ENCODE assay signal across 12 mouse cellular contexts in genomic region chr9:107957141-107957540, GRCm38 (mm10). TPM values are rescaled to one million over a fixed set of nuclear protein-coding genes. Genes with fewer than 3 reads are reported as not detected.
"Had no signal": no experiment of that assay in that cellular context is flagged by ENCODE, and none has a peak within 500 bp of the region (broad histone marks: within the 10 kb centered on the region; RNA-seq: fewer than 3 reads in every experiment).

No protein-coding gene starts in this region.

- H3K27me3 ChIP-seq: limb, embryonic 13.5 days; neural tube, embryonic 12.5 days had no signal

- DNase-seq: kidney, adult 9 months; left cerebral cortex, postnatal 4 days; lung, adult 18-20 months; right cerebral cortex, postnatal 4 days; spleen, adult 18-20 months; thymus, adult 18-20 months; thymus, postnatal 14 days had no signal

- H3K9me3 ChIP-seq: limb, embryonic 13.5 days; neural tube, embryonic 12.5 days had no signal

- H3K27ac ChIP-seq: kidney, postnatal 0 days; limb, embryonic 13.5 days; liver, embryonic 14.5 days; neural tube, embryonic 12.5 days had no signal

- H3K4me3 ChIP-seq: limb, embryonic 13.5 days; neural tube, embryonic 12.5 days had no signal

- H3K9ac ChIP-seq: limb, embryonic 13.5 days; liver, embryonic 14.5 days; neural tube, embryonic 12.5 days had no signal

- H3K4me2 ChIP-seq: limb, embryonic 13.5 days; neural tube, embryonic 12.5 days had no signal

RNA-seq across cellular contexts. Expression of gene Camkv, which starts 21.7 kb away (rescaled TPM):
- polyA plus RNA-seq: liver, adult 2 months had no signal
